11 mouse cellular contexts compared by ENCODE assay signal in genomic region chr4:140029324-140030039, GRCm38 (mm10).
DNase-seq lines count a peak whose midpoint lies in the region; ATAC-seq lines count a peak whose summit lies in the region.
"Had no signal": no experiment of that assay in that cellular context is flagged by ENCODE, and none has a peak within 500 bp of the region (broad histone marks: within the 10 kb centered on the region; RNA-seq: fewer than 3 reads in every experiment).

No protein-coding gene starts in this region.

- H3K4me1 ChIP-seq in brown adipose tissue, adult 24 weeks (ENCODE audit: control insufficient read depth, insufficient read depth, insufficient read length, low read length), result peaks cover 4% of the 10 kb centered on the region
- H3K4me1 ChIP-seq in embryonic facial prominence, embryonic 14.5 days (ENCODE audit: control insufficient read depth, insufficient read depth, low read length), result peaks cover 3% of the 10 kb centered on the region; the same call in 1 of the 2 replicates
- peaks cover 22% of the 10 kb centered on the region for H3K4me1 ChIP-seq in hindbrain, embryonic 14.5 days (replicated peaks; ENCODE audit: control insufficient read depth, insufficient read depth, low read length)
- peaks cover 13% of the 10 kb centered on the region for H3K4me1 ChIP-seq in neural tube, embryonic 11.5 days (ENCODE audit: control insufficient read depth, insufficient read depth, low read length)
- H3K4me1 ChIP-seq: heart, embryonic 15.5 days had no signal

- H3K9ac ChIP-seq in embryonic facial prominence, embryonic 14.5 days (ENCODE audit: low read depth, low read length), result no peak overlapping the region
- peak overlapping the region; percentile 20; the same call in 1 of the 2 replicates for H3K9ac ChIP-seq in hindbrain, embryonic 14.5 days
- H3K9ac ChIP-seq in neural tube, embryonic 11.5 days (ENCODE audit: low read length), result no peak overlapping the region
- H3K9ac ChIP-seq: heart, embryonic 15.5 days had no signal

- no peak overlapping the region for H3K4me2 ChIP-seq in embryonic facial prominence, embryonic 14.5 days (ENCODE audit: low read depth, low read length)
- H3K4me2 ChIP-seq in hindbrain, embryonic 14.5 days (replicated peaks), result no peak overlapping the region
- H3K4me2 ChIP-seq in neural tube, embryonic 11.5 days (ENCODE audit: low read depth), result no peak overlapping the region
- H3K4me2 ChIP-seq: heart, embryonic 15.5 days had no signal

- peak; percentile 17; the same call in 1 of the 2 replicates for ATAC-seq in embryonic facial prominence, embryonic 14.5 days (ENCODE audit: low read depth)
- peak; percentile 36; the same call in 1 of the 2 replicates for ATAC-seq in hindbrain, embryonic 14.5 days (ENCODE audit: low FRiP score)
- ATAC-seq in neural tube, embryonic 11.5 days (ENCODE audit: insufficient read depth, low FRiP score, low TSS enrichment), result 0 out of 2 replicates have a peak, but pooled peaks have one; percentile 36

- DNase-seq in embryonic facial prominence, embryonic 14.5 days (ENCODE audit: low spot score), result peak; percentile 27
- no peak for DNase-seq in hindbrain, embryonic 14.5 days (ENCODE audit: low spot score)
- peak; percentile 44 for DNase-seq in neural tube, embryonic 11.5 days (ENCODE audit: low spot score)
- DNase-seq in B cell, adult 2 months, result no peak
- no peak for DNase-seq in spleen, postnatal 36 days (ENCODE audit: low spot score in 2 of 2)
- no peak for DNase-seq in right cerebral cortex, postnatal 14 days
- DNase-seq: gastrocnemius, adult 2 months; kidney, adult 18-20 months; thymus, postnatal 4 days had no signal

- no peaks in the 10 kb centered on the region for H3K9me3 ChIP-seq in embryonic facial prominence, embryonic 14.5 days (ENCODE audit: control insufficient read depth, low read length)
- no peaks in the 10 kb centered on the region for H3K9me3 ChIP-seq in hindbrain, embryonic 14.5 days (ENCODE audit: control insufficient read depth, low read length)
- no peaks in the 10 kb centered on the region for H3K9me3 ChIP-seq in neural tube, embryonic 11.5 days (ENCODE audit: control insufficient read depth, low read length)
- H3K9me3 ChIP-seq: heart, embryonic 15.5 days had no signal

- no peak overlapping the region for H3K4me3 ChIP-seq in brown adipose tissue, adult 24 weeks (ENCODE audit: insufficient read depth, low read depth, low read length)
- H3K4me3 ChIP-seq in embryonic facial prominence, embryonic 14.5 days (ENCODE audit: low read depth, low read length), result no peak overlapping the region
- no peak overlapping the region for H3K4me3 ChIP-seq in hindbrain, embryonic 14.5 days (replicated peaks; ENCODE audit: low read length)
- no peak overlapping the region for H3K4me3 ChIP-seq in neural tube, embryonic 11.5 days (ENCODE audit: low read depth, low read length)
- H3K4me3 ChIP-seq: gastrocnemius, adult 2 months; heart, embryonic 15.5 days had no signal

- 0 out of 2 replicates have a peak overlapping the region, but pooled peaks have one; percentile 10 for H3K27ac ChIP-seq in brown adipose tissue, adult 24 weeks (replicated peaks; ENCODE audit: low read depth, low read length)
- H3K27ac ChIP-seq in embryonic facial prominence, embryonic 14.5 days (replicated peaks; ENCODE audit: low read depth, low read length), result no peak overlapping the region
- peak overlapping the region; percentile 79 for H3K27ac ChIP-seq in hindbrain, embryonic 14.5 days
- peak overlapping the region; percentile 84 for H3K27ac ChIP-seq in neural tube, embryonic 11.5 days (ENCODE audit: low read depth, low read length)
- H3K27ac ChIP-seq: gastrocnemius, adult 2 months; heart, embryonic 15.5 days had no signal

- 0 out of 2 replicates have a peak, but pooled peaks cover under 1% of the 10 kb centered on the region for H3K27me3 ChIP-seq in embryonic facial prominence, embryonic 14.5 days (replicated peaks; ENCODE audit: control insufficient read depth, insufficient read depth, low read length)
- no peaks in the 10 kb centered on the region for H3K27me3 ChIP-seq in hindbrain, embryonic 14.5 days (ENCODE audit: control insufficient read depth, insufficient read depth, low read length)
- no peaks in the 10 kb centered on the region for H3K27me3 ChIP-seq in neural tube, embryonic 11.5 days (ENCODE audit: control insufficient read depth, insufficient read depth, low read length)

- H3K36me3 ChIP-seq in embryonic facial prominence, embryonic 14.5 days (ENCODE audit: control insufficient read depth, insufficient read depth, low read length), result no peaks in the 10 kb centered on the region
- H3K36me3 ChIP-seq in hindbrain, embryonic 14.5 days (replicated peaks; ENCODE audit: control insufficient read depth, insufficient read depth), result no peaks in the 10 kb centered on the region; the same call in 1 of the 2 replicates
- H3K36me3 ChIP-seq in neural tube, embryonic 11.5 days (ENCODE audit: control insufficient read depth, insufficient read depth, low read length), result no peaks in the 10 kb centered on the region
- H3K36me3 ChIP-seq: heart, embryonic 15.5 days had no signal

- WGBS in embryonic facial prominence, embryonic 14.5 days, result 39% methylated on average over 9 of the region's 9 CpGs
- WGBS in hindbrain, embryonic 14.5 days, result 18% methylated on average over 9 of the region's 9 CpGs
- 14% methylated on average over 9 of the region's 9 CpGs for WGBS in neural tube, embryonic 11.5 days

Comparison
In these comparisons a context has a peak if more than half of its experiments do, and no peak if none do; other contexts are left out.
1. DNase-seq: peak in embryonic facial prominence, embryonic 14.5 days (single experiment) and neural tube, embryonic 11.5 days (single experiment); none in hindbrain, embryonic 14.5 days (single experiment), B cell, adult 2 months (0 of 2), spleen, postnatal 36 days (0 of 2) and right cerebral cortex, postnatal 14 days (single experiment).
2. Peak in every context shown above with its lines, with median percentiles within 50 percentile points of each other: ATAC-seq.